Mouse (Mus musculus) liver, embryonic 16.5 days (tissue): Measurements from ENCODE around the gene Dusp11. TPM values are rescaled to one million over a fixed set of nuclear protein-coding genes. Genes with fewer than 3 reads are reported as not detected.
"Not testable (repeated sequence)": the region's sequence is repeated elsewhere in the genome, so short reads cannot be mapped to it uniquely, and the experiment has no call there.

Experiments used
- ATAC-seq: fragments of 200-750 bp; cut with Nextera tagmentation; 2 replicates; pipeline ENCODE4 v1.8.0; 2017; ENCODE audit warnings: low read depth, mild to moderate bottlenecking, moderate number of reproducible peaks, moderate library complexity
- H3K27ac ChIP-seq: fragments of 300-500 bp; sonication (generic); 2 replicates; pipeline ENCODE4 v1.5.1; 2014; ENCODE audit warnings: mild to moderate bottlenecking, low read length
- H3K27me3 ChIP-seq: fragments of 300-500 bp; sonication (generic); 2 replicates; pipeline ENCODE4 v1.6.1; 2014; ENCODE audit warnings: low read depth, low read length, mixed read lengths; ENCODE audit not compliant: control insufficient read depth, insufficient read depth
- H3K36me3 ChIP-seq: fragments of 300-500 bp; sonication (generic); 2 replicates; pipeline ENCODE4 v1.6.1; 2014; ENCODE audit warnings: mild to moderate bottlenecking; ENCODE audit not compliant: control insufficient read depth, insufficient read depth
- H3K4me1 ChIP-seq: fragments of 300-500 bp; sonication (generic); 2 replicates; pipeline ENCODE4 v1.6.1; 2014; ENCODE audit warnings: low read depth, low read length, mixed read lengths; ENCODE audit not compliant: control insufficient read depth
- H3K4me2 ChIP-seq: fragments of 300-500 bp; sonication (generic); 2 replicates; pipeline ENCODE4 v1.6.1; 2014; ENCODE audit warnings: low read depth, low read length, mixed read lengths
- H3K4me3 ChIP-seq: fragments of 300-500 bp; sonication (generic); 2 replicates; pipeline ENCODE4 v1.5.1; 2014; ENCODE audit warnings: low read depth, mild to moderate bottlenecking, low read length
- H3K9ac ChIP-seq: fragments of 300-500 bp; sonication (generic); 2 replicates; pipeline ENCODE4 v1.6.1; 2014; ENCODE audit warnings: low read depth, low read length
- H3K9me3 ChIP-seq: fragments of 300-500 bp; sonication (generic); replicated peaks from 2 replicates; pipeline ENCODE4 v1.6.1; 2016; ENCODE audit warnings: low read length; ENCODE audit not compliant: control insufficient read depth
- WGBS: fragments of 180-500 bp; shearing (Covaris S2); extraction: QIAGEN DNeasy Blood & Tissue Kit; methylation state at CpG from one replicate; pipeline ENCODE4 v1.1.7; 2014; ENCODE audit not compliant: insufficient replicate concordance; 5-methylcytosine and 5-hydroxymethylcytosine counted together
- polyA plus RNA-seq: library from polyadenylated mRNA; unstranded; fragments of >200 nt; fragmentation: Nextera tagmentation; extraction: Ambion mirVana; gene quantifications from 2 replicates; pipeline ENCODE4 v1.2.1, GENCODE M21; 2015

Gene Dusp11
- 20.7 and 28.1 TPM in 2 replicates for polyA plus RNA-seq

DNA sequence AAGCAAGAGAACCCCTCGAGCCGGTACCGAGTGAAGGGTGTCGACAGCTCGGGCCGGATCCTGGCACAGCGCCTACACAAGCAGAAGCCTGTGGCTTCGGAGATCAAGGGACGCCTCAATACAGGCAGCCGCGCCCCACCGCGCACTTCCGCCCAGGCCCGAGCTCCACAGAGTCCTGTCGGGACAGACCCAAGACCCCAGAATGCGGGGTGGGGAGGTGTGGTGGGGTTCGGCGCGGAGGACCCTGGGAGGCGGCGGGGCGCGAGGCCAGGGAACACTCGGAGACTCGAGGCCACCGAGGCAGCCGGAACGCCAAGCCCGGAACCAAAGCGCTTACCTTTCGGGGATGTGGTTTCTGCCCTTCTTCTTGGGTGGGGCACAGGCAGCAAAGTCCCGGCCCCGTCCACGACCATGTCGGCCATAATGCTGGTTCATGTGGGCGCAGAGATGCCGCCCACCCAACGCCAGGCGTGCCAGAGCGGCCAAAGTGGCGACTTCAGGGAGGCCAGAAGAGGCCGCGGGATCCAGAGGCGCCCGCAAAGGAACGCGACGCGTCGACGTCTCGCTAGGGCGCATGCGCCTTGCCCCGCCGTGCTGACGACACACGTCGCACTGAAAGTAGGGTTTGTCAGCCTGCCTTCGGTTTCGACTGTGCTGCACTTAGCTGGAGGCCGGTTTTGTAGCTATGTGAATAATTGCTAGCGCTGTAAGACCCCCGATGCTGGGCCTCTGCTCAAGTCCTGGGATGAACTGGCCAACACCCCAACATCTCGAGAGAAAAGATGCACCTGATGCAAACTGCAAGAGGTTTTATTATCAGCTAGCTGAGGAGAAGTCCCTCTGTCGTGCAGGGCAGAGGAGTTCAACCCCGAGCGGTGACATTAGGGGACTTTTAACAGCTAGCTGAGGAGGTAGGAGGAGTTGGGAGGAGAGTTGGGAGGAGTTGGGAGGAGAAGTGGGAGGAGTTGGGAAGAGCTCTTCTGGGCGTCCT is at the start of gene Dusp11:
Dusp11 (minus strand) TSS at position 567 of the 991 bp plus-strand sequence.
- WGBS = under 1% methylated on average over 70 of the region's 70 CpGs

DNA sequence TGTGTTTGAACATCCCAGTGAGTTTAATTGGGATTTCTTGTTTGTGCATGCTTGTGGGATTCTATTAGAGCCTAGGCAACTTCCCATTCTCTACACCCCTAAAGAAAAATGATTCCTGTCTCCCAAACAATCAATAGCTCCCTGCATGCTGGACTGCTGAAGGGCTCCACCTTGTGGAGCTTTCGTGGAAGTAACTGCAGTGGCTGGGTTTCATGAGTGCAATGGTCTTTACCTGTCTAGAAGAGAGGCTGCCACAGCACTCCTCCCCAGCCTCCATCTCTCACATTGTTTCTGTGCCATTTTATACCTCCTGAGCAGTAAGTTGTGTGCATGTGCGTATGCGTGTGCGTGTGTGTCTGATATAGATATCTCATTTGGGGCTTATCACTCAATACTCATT is 48.5 kb upstream of the Dusp11 start:
- Histone ChIP-seq H3K27ac (no peak overlapping the region), H3K27me3 (no peaks in the 10 kb centered on the region), H3K9ac (no peak overlapping the region), H3K4me1 (no peaks in the 10 kb centered on the region), H3K36me3 (no peaks in the 10 kb centered on the region), H3K4me3 (no peak overlapping the region), H3K9me3 (no peaks in the 10 kb centered on the region), H3K4me2 (no peak overlapping the region)
- ATAC-seq = no peak
- WGBS = 10% methylated on average over 4 of the region's 4 CpGs

More for the DNA sequence above, at the start of gene Dusp11:
- Histone ChIP-seq H3K36me3 (peaks cover 8% of the 10 kb centered on the region), H3K4me1 (peaks cover 8% of the 10 kb centered on the region), H3K27me3 (no peaks in the 10 kb centered on the region), H3K27ac (peak within 1 kb of the TSS; percentile 99), H3K9me3 (no peaks in the 10 kb centered on the region), H3K9ac (peak within 1 kb of the TSS; percentile 98), H3K4me3 (peak within 1 kb of the TSS; percentile 92), H3K4me2 (peak within 1 kb of the TSS; percentile 76)
- peak; percentile 92 for ATAC-seq

DNA sequence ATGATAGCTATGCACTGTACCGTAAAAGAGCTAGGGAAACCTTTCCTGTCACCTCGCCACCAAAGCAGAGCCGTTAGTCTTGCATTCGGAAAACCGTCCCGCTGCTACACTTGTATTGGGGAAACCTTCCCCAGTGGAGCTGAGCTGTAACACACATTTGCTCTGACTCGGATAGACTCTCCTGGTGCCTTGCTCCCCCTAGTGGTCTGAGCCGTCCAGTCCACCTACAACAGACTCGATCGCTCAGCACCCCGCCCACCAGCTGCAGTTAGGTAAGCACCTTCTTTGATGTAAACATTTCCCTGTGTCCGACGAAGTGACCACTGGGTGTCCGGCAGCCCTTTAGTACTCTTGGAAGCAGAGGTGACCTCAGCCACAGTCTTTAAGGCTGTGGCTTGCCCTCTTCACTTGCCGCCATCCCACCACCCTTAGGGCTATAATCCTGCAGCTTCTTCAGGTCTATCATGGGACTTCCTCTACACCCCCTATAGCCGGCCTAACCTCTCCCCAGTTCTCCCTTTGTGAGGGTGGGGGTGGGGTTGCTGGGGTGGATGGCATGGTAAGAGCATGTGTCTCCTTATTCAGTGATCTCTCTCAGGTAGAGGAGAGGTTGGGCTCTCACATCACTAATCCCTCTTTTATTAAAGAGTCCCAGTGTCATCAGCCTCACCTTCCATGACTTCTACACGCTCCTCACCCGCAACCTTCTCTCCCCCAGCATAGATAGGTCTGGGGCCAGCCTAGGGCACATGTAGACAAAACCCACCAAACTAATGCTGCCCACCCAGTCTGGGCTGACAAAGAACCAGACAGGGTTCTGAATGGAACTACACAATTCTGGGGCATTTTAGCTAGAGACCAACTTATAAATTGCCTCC is 43.0 kb upstream of the Dusp11 start:
- no peaks in the 10 kb centered on the region for H3K27me3 ChIP-seq
- no peak overlapping the region for H3K27ac ChIP-seq
- 10% methylated on average over 18 of the region's 18 CpGs for WGBS
- no peaks in the 10 kb centered on the region for H3K36me3 ChIP-seq
- H3K4me3 ChIP-seq = no peak overlapping the region
- H3K9me3 ChIP-seq = no peaks in the 10 kb centered on the region
- no peak overlapping the region for H3K9ac ChIP-seq
- peaks cover 2% of the 10 kb centered on the region for H3K4me1 ChIP-seq
- ATAC-seq = peak; percentile 84
- peak overlapping the region; percentile 42 for H3K4me2 ChIP-seq

DNA sequence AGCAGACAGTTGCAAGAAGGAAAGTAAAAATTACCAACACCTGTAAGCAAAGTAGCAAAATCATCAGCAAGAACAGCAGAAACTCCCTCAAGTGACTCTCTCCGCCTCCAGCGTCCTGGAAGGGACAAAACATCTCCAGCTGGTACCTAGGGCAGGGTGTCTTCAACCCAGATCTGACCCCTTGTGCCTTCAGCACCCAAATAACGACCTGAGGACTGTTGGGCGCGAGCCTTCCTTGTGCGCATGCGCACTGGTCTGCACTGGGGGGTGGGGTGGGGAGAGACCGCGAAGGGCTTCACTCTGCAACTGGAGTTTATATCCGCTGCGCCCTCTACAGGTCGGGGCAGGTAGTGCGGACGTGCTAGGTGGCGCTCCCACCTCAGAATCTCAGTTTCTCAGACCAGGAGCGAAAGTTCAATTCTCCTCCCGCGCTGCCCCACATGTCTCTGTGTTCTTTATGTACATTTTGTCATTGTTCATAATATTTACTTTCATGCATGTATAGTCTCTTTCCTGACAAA is 42.0 kb upstream of the Dusp11 start:
- no peak for ATAC-seq
- Histone ChIP-seq H3K27ac (no peak overlapping the region), H3K4me2 (no peak overlapping the region), H3K27me3 (no peaks in the 10 kb centered on the region), H3K36me3 (no peaks in the 10 kb centered on the region), H3K4me3 (no peak overlapping the region), H3K9me3 (no peaks in the 10 kb centered on the region), H3K4me1 (peaks cover 2% of the 10 kb centered on the region), H3K9ac (no peak overlapping the region)
- WGBS = 64% methylated on average over 18 of the region's 18 CpGs

DNA sequence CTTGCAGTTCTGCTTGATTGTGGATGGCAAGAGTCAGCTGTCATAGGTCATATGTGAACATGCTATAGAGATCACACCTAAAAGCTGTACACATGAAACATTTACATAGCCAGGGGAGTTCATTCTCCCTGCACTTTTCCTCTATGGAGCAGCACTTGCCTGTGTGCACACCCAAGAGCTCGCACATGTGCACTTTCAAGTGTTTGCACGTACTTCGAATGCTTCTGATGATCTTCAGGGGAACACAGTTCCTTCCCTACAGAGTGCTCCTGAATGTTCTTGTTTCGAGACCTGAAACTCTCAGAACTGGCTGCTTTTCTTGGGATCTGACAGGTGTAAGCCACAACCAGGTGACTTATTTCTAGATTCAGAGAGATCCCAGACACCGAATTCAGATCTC is 29.3 kb upstream of the Dusp11 start:
- H3K36me3 ChIP-seq, H3K27me3 ChIP-seq, H3K4me2 ChIP-seq, H3K27ac ChIP-seq, ATAC-seq, H3K4me3 ChIP-seq, H3K4me1 ChIP-seq, H3K9me3 ChIP-seq, H3K9ac ChIP-seq: not testable (repeated sequence)
- WGBS = 74% methylated on average over 5 of the region's 5 CpGs

DNA sequence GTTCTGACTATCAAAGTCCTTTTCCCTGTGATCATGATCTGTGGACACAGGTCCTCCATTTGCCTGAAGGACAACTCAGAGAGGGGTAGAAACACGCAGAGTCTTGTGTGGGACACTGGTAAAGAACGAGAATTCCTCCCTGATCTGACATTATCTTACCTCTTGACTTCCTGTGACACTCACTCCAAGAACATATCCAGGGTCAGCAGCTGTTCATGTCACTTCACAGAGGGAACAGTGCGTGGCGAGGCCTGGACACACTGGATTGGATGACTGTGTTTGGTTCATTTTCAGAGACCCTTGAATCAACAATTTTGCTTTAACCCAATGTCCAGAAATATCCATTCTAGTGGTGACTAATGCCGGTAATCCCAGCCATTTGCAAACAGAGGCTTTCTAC is 28.1 kb upstream of the Dusp11 start:
- not testable (repeated sequence) for H3K4me1 ChIP-seq, H3K4me3 ChIP-seq, H3K27me3 ChIP-seq, H3K27ac ChIP-seq, H3K36me3 ChIP-seq, ATAC-seq, H3K9me3 ChIP-seq, H3K4me2 ChIP-seq, H3K9ac ChIP-seq
- WGBS = 50% methylated on average over 5 of the region's 5 CpGs

DNA sequence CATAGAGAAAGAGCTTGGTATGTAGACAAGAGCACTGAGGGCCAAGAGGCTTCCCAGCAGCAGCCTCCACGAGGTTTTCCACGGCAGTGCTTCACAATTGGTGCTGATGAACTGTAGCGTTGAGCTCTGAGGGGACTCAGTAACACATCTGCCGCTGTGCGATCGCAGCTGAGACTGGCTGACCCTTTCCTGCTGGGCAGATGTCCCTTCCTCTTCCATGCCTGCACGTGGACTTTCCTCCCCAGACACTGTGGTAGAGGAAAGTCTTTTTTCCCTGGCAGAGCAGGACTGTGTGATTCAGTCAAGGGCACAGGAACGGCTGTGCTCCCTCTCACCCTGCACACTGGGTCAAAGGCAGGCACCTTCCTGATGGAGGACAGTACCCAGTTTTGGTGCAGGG is 22.9 kb upstream of the Dusp11 start:
- no peaks in the 10 kb centered on the region for H3K36me3 ChIP-seq
- H3K4me2 ChIP-seq = no peak overlapping the region
- no peak for ATAC-seq
- no peak overlapping the region for H3K27ac ChIP-seq
- H3K27me3 ChIP-seq = no peaks in the 10 kb centered on the region
- H3K4me3 ChIP-seq = no peak overlapping the region
- H3K9ac ChIP-seq = no peak overlapping the region
- 64% methylated on average over 8 of the region's 8 CpGs for WGBS
- H3K4me1 ChIP-seq = no peaks in the 10 kb centered on the region
- no peaks in the 10 kb centered on the region for H3K9me3 ChIP-seq

DNA sequence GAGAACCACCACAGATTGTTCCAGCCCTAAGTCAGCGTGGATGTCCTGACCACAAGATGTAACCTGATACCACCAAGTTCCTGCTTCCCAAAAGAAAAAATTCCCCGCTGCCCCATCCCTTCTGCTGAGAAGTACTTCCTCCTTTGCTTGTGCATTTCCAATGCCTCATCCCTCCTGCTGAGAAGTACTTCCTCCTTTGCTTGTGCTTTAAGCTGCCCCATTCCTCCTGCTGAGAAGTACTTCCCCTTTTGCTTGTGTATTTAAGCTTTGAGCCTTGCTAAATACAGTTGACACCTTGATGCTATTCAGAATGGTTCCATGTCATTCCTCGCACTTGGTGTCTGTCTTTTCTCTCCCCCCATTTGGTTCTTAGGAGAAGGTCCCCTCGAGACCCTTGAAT is 17.3 kb upstream of the Dusp11 start:
- H3K9ac ChIP-seq, H3K4me2 ChIP-seq, H3K27me3 ChIP-seq, H3K4me1 ChIP-seq, H3K27ac ChIP-seq, ATAC-seq, H3K36me3 ChIP-seq, H3K4me3 ChIP-seq, H3K9me3 ChIP-seq: not testable (repeated sequence)
- WGBS = 62% methylated on average over 4 of the region's 4 CpGs
